In genomic region chr8:13201013-13201334, GRCm38 (mm10) we compare ENCODE assay signal across 9 mouse cellular contexts. TPM values are rescaled to one million over a fixed set of nuclear protein-coding genes. Genes with fewer than 3 reads are reported as not detected.
DNase-seq lines count a peak whose midpoint lies in the region; ATAC-seq lines count a peak whose summit lies in the region.
"Had no signal": no experiment of that assay in that cellular context is flagged by ENCODE, and none has a peak within 500 bp of the region (broad histone marks: within the 10 kb centered on the region; RNA-seq: fewer than 3 reads in every experiment).

No protein-coding gene starts in this region.

- no peak for DNase-seq in lung, adult 18-20 months
- peak; percentile 43 to 64 for DNase-seq in spleen, postnatal 10 days (ENCODE audit: low spot score in 2 of 2)
- DNase-seq in adipocyte (ENCODE audit: low spot score): no peak
- no peak for DNase-seq in testis, postnatal 10 days (ENCODE audit: low spot score)
- DNase-seq in cerebellum, postnatal 14 days: no peak
- DNase-seq: adrenal gland, adult 8-10 months had no signal

- no peaks in the 10 kb centered on the region for H3K36me3 ChIP-seq in lung, embryonic 16.5 days (ENCODE audit: control insufficient read depth, insufficient read depth, low read length)
- 0 out of 2 replicates have a peak, but pooled peaks cover 6% of the 10 kb centered on the region for H3K36me3 ChIP-seq in forebrain, embryonic 13.5 days (ENCODE audit: poor library complexity, severe bottlenecking)
- no peaks in the 10 kb centered on the region for H3K36me3 ChIP-seq in limb, embryonic 15.5 days

- peaks cover 4% of the 10 kb centered on the region for H3K4me1 ChIP-seq in lung, embryonic 16.5 days (replicated peaks; ENCODE audit: control insufficient read depth, insufficient read depth, low read length)
- H3K4me1 ChIP-seq in forebrain, embryonic 13.5 days: peaks cover 15% of the 10 kb centered on the region
- H3K4me1 ChIP-seq in limb, embryonic 15.5 days: peaks cover 13% of the 10 kb centered on the region; the same call in 1 of the 2 replicates

- peak overlapping the region; percentile 55 for H3K4me3 ChIP-seq in lung, embryonic 16.5 days (ENCODE audit: low read length)
- peak overlapping the region; percentile 71 for H3K4me3 ChIP-seq in forebrain, embryonic 13.5 days
- peak overlapping the region; percentile 76 for H3K4me3 ChIP-seq in limb, embryonic 15.5 days

- H3K4me2 ChIP-seq in lung, embryonic 16.5 days (ENCODE audit: low read depth, low read length): peak overlapping the region; percentile 73
- peak overlapping the region; percentile 85 for H3K4me2 ChIP-seq in forebrain, embryonic 13.5 days
- peak overlapping the region; percentile 92 for H3K4me2 ChIP-seq in limb, embryonic 15.5 days

- 2% methylated on average over 18 of the region's 18 CpGs for WGBS in lung, embryonic 16.5 days
- under 1% methylated on average over 18 of the region's 18 CpGs for WGBS in forebrain, embryonic 13.5 days
- WGBS in limb, embryonic 15.5 days: 3% methylated on average over 18 of the region's 18 CpGs

- H3K9me3 ChIP-seq in lung, embryonic 16.5 days (ENCODE audit: control insufficient read depth, low read length): no peaks in the 10 kb centered on the region
- H3K9me3 ChIP-seq in forebrain, embryonic 13.5 days (replicated peaks): no peaks in the 10 kb centered on the region
- no peaks in the 10 kb centered on the region for H3K9me3 ChIP-seq in limb, embryonic 15.5 days

- peaks cover 27% of the 10 kb centered on the region for H3K27me3 ChIP-seq in lung, embryonic 16.5 days (ENCODE audit: control insufficient read depth, insufficient read depth, low read depth, low read length)
- peaks cover 28% of the 10 kb centered on the region for H3K27me3 ChIP-seq in forebrain, embryonic 13.5 days
- peaks cover 36% of the 10 kb centered on the region for H3K27me3 ChIP-seq in limb, embryonic 15.5 days

- ATAC-seq in lung, embryonic 16.5 days (ENCODE audit: low read depth): no peak
- ATAC-seq in forebrain, embryonic 13.5 days: no peak
- no peak for ATAC-seq in limb, embryonic 15.5 days (ENCODE audit: insufficient number of reproducible peaks, low FRiP score, low TSS enrichment, low read depth)

- peak overlapping the region; percentile 40 for H3K9ac ChIP-seq in lung, embryonic 16.5 days (ENCODE audit: low read length)
- H3K9ac ChIP-seq in forebrain, embryonic 13.5 days: peak overlapping the region; percentile 75
- H3K9ac ChIP-seq in limb, embryonic 15.5 days: no peak overlapping the region

- H3K27ac ChIP-seq in lung, embryonic 16.5 days (ENCODE audit: low read length): no peak overlapping the region
- H3K27ac ChIP-seq in forebrain, embryonic 13.5 days: no peak overlapping the region
- H3K27ac ChIP-seq in limb, embryonic 15.5 days: no peak overlapping the region

RNA-seq across cellular contexts. Expression of gene Grtp1, which starts 0.6 kb away (rescaled TPM):
- 4.0 and 4.5 TPM in 2 replicates for polyA plus RNA-seq in lung, embryonic 16.5 days (2015; fragmentation: Nextera tagmentation; extraction: Ambion mirVana)
- 23.6 and 26.9 TPM in 2 replicates for polyA plus RNA-seq in forebrain, embryonic 13.5 days (2015; fragmentation: Nextera tagmentation; extraction: Ambion mirVana)
- 10.2 and 10.9 TPM in 2 replicates for polyA plus RNA-seq in limb, embryonic 15.5 days (2015; fragmentation: Nextera tagmentation; extraction: Ambion mirVana)

RNA-seq across cellular contexts. Expression of gene Lamp1, which starts 42.0 kb away (rescaled TPM):
- 303 and 324 TPM in 2 replicates for polyA plus RNA-seq in lung, embryonic 16.5 days (2015; fragmentation: Nextera tagmentation; extraction: Ambion mirVana)
- 194 and 201 TPM in 2 replicates for polyA plus RNA-seq in forebrain, embryonic 13.5 days (2015; fragmentation: Nextera tagmentation; extraction: Ambion mirVana)
- 313 and 324 TPM in 2 replicates for polyA plus RNA-seq in limb, embryonic 15.5 days (2015; fragmentation: Nextera tagmentation; extraction: Ambion mirVana)

RNA-seq across cellular contexts. Expression of gene Adprhl1, which starts 53.0 kb away (rescaled TPM):
- polyA plus RNA-seq in lung, embryonic 16.5 days (2015; fragmentation: Nextera tagmentation; extraction: Ambion mirVana): 5.7 and 6.3 TPM in 2 replicates
- polyA plus RNA-seq in forebrain, embryonic 13.5 days (2015; fragmentation: Nextera tagmentation; extraction: Ambion mirVana): 0.97 TPM in 1 of 2 replicates, not detected in the other
- 5.0 and 17.3 TPM in 2 replicates for polyA plus RNA-seq in limb, embryonic 15.5 days (2015; fragmentation: Nextera tagmentation; extraction: Ambion mirVana)

Comparison
In these comparisons a context has a peak if more than half of its experiments do, and no peak if none do; other contexts are left out.
1. DNase-seq: peak in spleen, postnatal 10 days (2 of 2); none in lung, adult 18-20 months (0 of 2), adipocyte (single experiment), testis, postnatal 10 days (single experiment) and cerebellum, postnatal 14 days (0 of 2).
2. Peak in every context shown above with its lines, with median percentiles within 50 percentile points of each other: H3K4me2 ChIP-seq and H3K4me3 ChIP-seq.